Mouse (Mus musculus) ES-E14 (cell line): ENCODE data around the gene Ccdc58.

Source experiments
- CHD2 ChIP-seq: IDR thresholded peaks from 2 replicates; pipeline ENCODE4 v1.6.1; 2014; ENCODE audit warnings: mild to moderate bottlenecking, low read depth, low read length, inconsistent platforms
- HCFC1 ChIP-seq: IDR thresholded peaks from 2 replicates; pipeline ENCODE4 v1.6.1; 2012; ENCODE audit warnings: low read length, inconsistent platforms, borderline replicate concordance; ENCODE audit not compliant: insufficient read depth
- MAFK ChIP-seq: IDR thresholded peaks from 2 replicates; pipeline ENCODE4 v1.6.1; 2014; ENCODE audit warnings: mild to moderate bottlenecking, low read depth, low read length, inconsistent platforms; ENCODE audit not compliant: insufficient read depth
- ZNF384 ChIP-seq: IDR thresholded peaks from 2 replicates; pipeline ENCODE4 v1.6.1; 2012; ENCODE audit warnings: low read depth, low read length, inconsistent platforms

- no peak for TF ChIP-seq HCFC1
- no peak for TF ChIP-seq CHD2
- TF ChIP-seq ZNF384 = no peak
- no peak for TF ChIP-seq MAFK
Observed at GRCm38 (mm10) chr16:36067694-36068093, 3.8 kb upstream of the Ccdc58 start.
